In the genomic region with DNA sequence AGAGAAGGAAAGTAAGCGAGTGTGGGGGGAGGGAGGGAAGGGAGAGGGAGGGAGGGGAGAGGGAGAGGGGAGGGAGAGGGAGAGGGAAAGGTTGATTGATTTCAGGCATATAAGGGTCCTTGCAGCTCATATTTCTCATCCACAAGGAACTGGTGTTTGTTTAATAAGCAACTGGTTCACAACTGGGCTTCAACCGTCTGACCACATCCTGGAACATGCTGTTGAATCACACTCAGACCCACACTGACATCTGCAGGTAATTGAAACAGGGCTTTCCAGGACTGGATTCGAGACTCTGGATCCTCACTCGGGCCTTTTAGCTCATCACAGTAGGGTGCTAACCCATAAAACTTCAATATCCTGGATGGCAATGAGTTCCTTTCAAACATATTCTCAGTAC, we compare ENCODE assay signal across 15 mouse cellular contexts. TPM values are rescaled to one million over a fixed set of nuclear protein-coding genes. Genes with fewer than 3 reads are reported as not detected.
DNase-seq lines count a peak whose midpoint lies in the region; ATAC-seq lines count a peak whose summit lies in the region.
"Had no signal": no experiment of that assay in that cellular context is flagged by ENCODE, and none has a peak within 500 bp of the region (broad histone marks: within the 10 kb centered on the region; RNA-seq: fewer than 3 reads in every experiment).

No protein-coding gene starts in this region.

- 0 out of 2 replicates have a peak, but pooled peaks have one; percentile 55 for ATAC-seq in heart, embryonic 15.5 days (replicated peaks; ENCODE audit: insufficient number of reproducible peaks, insufficient read depth, low FRiP score, low read depth)
- ATAC-seq in neural tube, embryonic 15.5 days (ENCODE audit: low FRiP score): no peak
- peak; percentile 75 for ATAC-seq in limb, embryonic 11.5 days (ENCODE audit: insufficient number of reproducible peaks, low FRiP score, low TSS enrichment, low read depth)
- no peak for ATAC-seq in midbrain, embryonic 14.5 days (ENCODE audit: low FRiP score, low TSS enrichment)

- H3K36me3 ChIP-seq in heart, embryonic 15.5 days: no peaks in the 10 kb centered on the region
- H3K36me3 ChIP-seq in neural tube, embryonic 15.5 days: no peaks in the 10 kb centered on the region
- no peaks in the 10 kb centered on the region for H3K36me3 ChIP-seq in limb, embryonic 11.5 days (ENCODE audit: control insufficient read depth, insufficient read depth, low read length)
- no peaks in the 10 kb centered on the region for H3K36me3 ChIP-seq in midbrain, embryonic 14.5 days (ENCODE audit: control insufficient read depth, insufficient read depth, low read length)
- H3K36me3 ChIP-seq: embryonic facial prominence, embryonic 12.5 days had no signal

- no peaks in the 10 kb centered on the region for H3K9me3 ChIP-seq in heart, embryonic 15.5 days (replicated peaks)
- no peaks in the 10 kb centered on the region for H3K9me3 ChIP-seq in neural tube, embryonic 15.5 days (replicated peaks)
- H3K9me3 ChIP-seq in limb, embryonic 11.5 days (ENCODE audit: control insufficient read depth, low read length): no peaks in the 10 kb centered on the region
- no peaks in the 10 kb centered on the region for H3K9me3 ChIP-seq in midbrain, embryonic 14.5 days (ENCODE audit: control insufficient read depth, low read length)
- H3K9me3 ChIP-seq: embryonic facial prominence, embryonic 12.5 days had no signal

- no peak overlapping the region for H3K9ac ChIP-seq in heart, embryonic 15.5 days
- no peak overlapping the region for H3K9ac ChIP-seq in neural tube, embryonic 15.5 days (replicated peaks)
- no peak overlapping the region for H3K9ac ChIP-seq in limb, embryonic 11.5 days (ENCODE audit: low read length)
- no peak overlapping the region for H3K9ac ChIP-seq in midbrain, embryonic 14.5 days (replicated peaks; ENCODE audit: low read length)
- H3K9ac ChIP-seq: embryonic facial prominence, embryonic 12.5 days had no signal

- no peaks in the 10 kb centered on the region for H3K27me3 ChIP-seq in heart, embryonic 15.5 days
- H3K27me3 ChIP-seq in neural tube, embryonic 15.5 days (replicated peaks): no peaks in the 10 kb centered on the region
- no peaks in the 10 kb centered on the region for H3K27me3 ChIP-seq in limb, embryonic 11.5 days (ENCODE audit: control insufficient read depth, insufficient read depth, low read length)
- H3K27me3 ChIP-seq in midbrain, embryonic 14.5 days (ENCODE audit: control insufficient read depth, insufficient read depth, low read length): no peaks in the 10 kb centered on the region
- H3K27me3 ChIP-seq: embryonic facial prominence, embryonic 12.5 days had no signal

- H3K4me3 ChIP-seq in heart, embryonic 15.5 days: no peak overlapping the region
- no peak overlapping the region for H3K4me3 ChIP-seq in neural tube, embryonic 15.5 days (replicated peaks)
- H3K4me3 ChIP-seq in limb, embryonic 11.5 days (ENCODE audit: low read depth, low read length): no peak overlapping the region
- no peak overlapping the region for H3K4me3 ChIP-seq in midbrain, embryonic 14.5 days (replicated peaks; ENCODE audit: low read depth, low read length)
- H3K4me3 ChIP-seq: embryonic facial prominence, embryonic 12.5 days had no signal

- H3K4me1 ChIP-seq in heart, embryonic 15.5 days (replicated peaks): 0 out of 2 replicates have a peak, but pooled peaks cover 4% of the 10 kb centered on the region
- no peaks in the 10 kb centered on the region for H3K4me1 ChIP-seq in neural tube, embryonic 15.5 days
- H3K4me1 ChIP-seq in limb, embryonic 11.5 days (ENCODE audit: control insufficient read depth, insufficient read depth, low read length): no peaks in the 10 kb centered on the region
- no peaks in the 10 kb centered on the region for H3K4me1 ChIP-seq in midbrain, embryonic 14.5 days (ENCODE audit: control insufficient read depth, insufficient read depth, low read length)
- H3K4me1 ChIP-seq: embryonic facial prominence, embryonic 12.5 days had no signal

- H3K4me2 ChIP-seq in heart, embryonic 15.5 days: no peak overlapping the region
- no peak overlapping the region for H3K4me2 ChIP-seq in neural tube, embryonic 15.5 days
- H3K4me2 ChIP-seq in limb, embryonic 11.5 days (ENCODE audit: low read depth, severe bottlenecking): no peak overlapping the region
- H3K4me2 ChIP-seq in midbrain, embryonic 14.5 days (ENCODE audit: low read length): no peak overlapping the region
- H3K4me2 ChIP-seq: embryonic facial prominence, embryonic 12.5 days had no signal

- intact Hi-C loops in heart, postnatal 36 days (cut with DNase I): loop anchor here (1.0 kb wide), 1 partner anchor 209 kb away; no protein-coding TSS in a partner anchor

- no peak for DNase-seq in heart, postnatal 36 days
- peak; percentile 13 for DNase-seq in neural tube, embryonic 10.5 days (ENCODE audit: extremely low spot score, low spot score)
- peak; percentile 62 for DNase-seq in limb, embryonic 11.5 days (ENCODE audit: low spot score)
- DNase-seq in yolk sac, embryonic 10.5 days (ENCODE audit: low spot score): peak; percentile 33
- no peak for DNase-seq in midbrain, embryonic 14.5 days
- DNase-seq in urinary bladder, postnatal 36 days (ENCODE audit: low spot score in 2 of 2): no peak
- DNase-seq: gastrocnemius, postnatal 14 days; thymus, postnatal 36 days had no signal

- 23% methylated on average over 4 of the region's 4 CpGs for WGBS in heart, embryonic 15.5 days
- WGBS in neural tube, embryonic 15.5 days: 37% methylated on average over 3 of the region's 4 CpGs
- WGBS in limb, embryonic 11.5 days: 31% methylated on average over 4 of the region's 4 CpGs
- 40% methylated on average over 4 of the region's 4 CpGs for WGBS in midbrain, embryonic 14.5 days

- H3K27ac ChIP-seq in heart, embryonic 15.5 days: peak overlapping the region; percentile 45; the same call in 1 of the 2 replicates
- no peak overlapping the region for H3K27ac ChIP-seq in neural tube, embryonic 15.5 days (replicated peaks)
- peak overlapping the region; percentile 61; the same call in 1 of the 2 replicates for H3K27ac ChIP-seq in limb, embryonic 11.5 days (replicated peaks; ENCODE audit: low read depth, low read length)
- H3K27ac ChIP-seq in midbrain, embryonic 14.5 days (replicated peaks; ENCODE audit: low read depth, low read length): no peak overlapping the region
- H3K27ac ChIP-seq: embryonic facial prominence, embryonic 12.5 days had no signal

RNA-seq across cellular contexts. Expression of a gene that starts 6.2 kb away (rescaled TPM):
- 5.8 TPM in 2 replicates for polyA plus RNA-seq in heart, embryonic 15.5 days (2015; fragmentation: Nextera tagmentation; extraction: Ambion mirVana)
- total RNA-seq in heart, postnatal 36 days (2021): not detected
- 0.63 and 1.1 TPM in 2 replicates for polyA plus RNA-seq in neural tube, embryonic 15.5 days (2015; fragmentation: Nextera tagmentation; extraction: Ambion mirVana)
- 5.8 and 9.8 TPM in 2 replicates for polyA plus RNA-seq in limb, embryonic 11.5 days (2014; fragmentation: Nextera tagmentation; extraction: Ambion mirVana)
- polyA plus RNA-seq in midbrain, embryonic 14.5 days (2014; fragmentation: Nextera tagmentation; extraction: Ambion mirVana): 0.34 and 0.57 TPM in 2 replicates
- total RNA-seq: gastrocnemius, postnatal 14 days; layer of hippocampus, postnatal 10 days; megakaryocyte progenitor cell, adult 5-6 weeks; neutrophil, adult 5-6 weeks had no signal

RNA-seq across cellular contexts. Expression of a gene that starts 35.9 kb away (rescaled TPM):
- polyA plus RNA-seq in heart, embryonic 15.5 days (2015; fragmentation: Nextera tagmentation; extraction: Ambion mirVana): 22.5 and 23.1 TPM in 2 replicates
- 1 to 10 TPM; 2.5 to 3.5 TPM for total RNA-seq in heart, postnatal 36 days (2021)
- 3.8 and 5.2 TPM in 2 replicates for polyA plus RNA-seq in neural tube, embryonic 15.5 days (2015; fragmentation: Nextera tagmentation; extraction: Ambion mirVana)
- 10.4 and 12.5 TPM in 2 replicates for polyA plus RNA-seq in limb, embryonic 11.5 days (2014; fragmentation: Nextera tagmentation; extraction: Ambion mirVana)
- polyA plus RNA-seq in midbrain, embryonic 14.5 days (2014; fragmentation: Nextera tagmentation; extraction: Ambion mirVana): 2.6 and 4.1 TPM in 2 replicates

RNA-seq across cellular contexts. Expression of a gene that starts 39.5 kb away (rescaled TPM):
- polyA plus RNA-seq in heart, embryonic 15.5 days (2015; fragmentation: Nextera tagmentation; extraction: Ambion mirVana): not detected in 2 replicates
- total RNA-seq in heart, postnatal 36 days (2021): not detected
- polyA plus RNA-seq in neural tube, embryonic 15.5 days (2015; fragmentation: Nextera tagmentation; extraction: Ambion mirVana): not detected in 2 replicates
- not detected in 2 replicates for polyA plus RNA-seq in limb, embryonic 11.5 days (2014; fragmentation: Nextera tagmentation; extraction: Ambion mirVana)
- not detected in 2 replicates for polyA plus RNA-seq in midbrain, embryonic 14.5 days (2014; fragmentation: Nextera tagmentation; extraction: Ambion mirVana)
- total RNA-seq: ES-E14; gastrocnemius, postnatal 14 days; layer of hippocampus, postnatal 10 days; megakaryocyte progenitor cell, adult 5-6 weeks; neutrophil, adult 5-6 weeks had no signal
- polyA plus RNA-seq: embryonic facial prominence, embryonic 12.5 days had no signal

Comparison
In these comparisons a context has a peak if more than half of its experiments do, and no peak if none do; other contexts are left out.
1. ATAC-seq: peak in heart, embryonic 15.5 days (single experiment) and limb, embryonic 11.5 days (single experiment); none in neural tube, embryonic 15.5 days (single experiment) and midbrain, embryonic 14.5 days (single experiment).
2. H3K27ac ChIP-seq: peak in heart, embryonic 15.5 days (single experiment) and limb, embryonic 11.5 days (single experiment); none in neural tube, embryonic 15.5 days (single experiment) and midbrain, embryonic 14.5 days (single experiment).
3. DNase-seq: peak in neural tube, embryonic 10.5 days (single experiment), limb, embryonic 11.5 days (single experiment) and yolk sac, embryonic 10.5 days (single experiment); none in heart, postnatal 36 days (0 of 2), midbrain, embryonic 14.5 days (single experiment) and urinary bladder, postnatal 36 days (0 of 2).